Mouse (Mus musculus) hematopoietic stem cell, adult 5-6 weeks (primary cell): ENCODE measurements around the gene Gm32717. TPM values are rescaled to one million over a fixed set of nuclear protein-coding genes. Genes with fewer than 3 reads are reported as not detected.
A peak's percentile ranks its signal among the peaks of the same experiment; 100 is the strongest.
"Not testable (repeated sequence)": the region's sequence is repeated elsewhere in the genome, so short reads cannot be mapped to it uniquely, and the experiment has no call there.

Experiments used
- ATAC-seq, 2 experiments: fragments of 125-278 bp in 1 of 2; replicated peaks in 1 of 2; 2 replicates each; pipeline ENCODE4 v1.8.0; 2016 to 2017; ENCODE audit warnings: inconsistent platforms in 2 of 2, mild to moderate bottlenecking in 2 of 2, moderate number of reproducible peaks in 2 of 2, low read depth in 1 of 2, moderate TSS enrichment in 1 of 2; ENCODE audit not compliant: low FRiP score in 2 of 2, poor library complexity in 2 of 2, severe bottlenecking in 2 of 2, insufficient read depth in 1 of 2, low TSS enrichment in 1 of 2
- total RNA-seq: library from RNA; stranded (forward); fragments of 172-1452, 232-1000 nt; gene quantifications from 2 replicates; pipeline ENCODE4 v1.2.3, GENCODE M21; 2017

Gene Gm32717
- 0.05 and 0.13 TPM in 2 replicates for total RNA-seq

GRCm38 (mm10) chr10:118240680-118241079, at the start of gene Gm32717:
Gm32717 (minus strand) TSS chr10:118240780.
- ATAC-seq, result not testable (repeated sequence)

DNA sequence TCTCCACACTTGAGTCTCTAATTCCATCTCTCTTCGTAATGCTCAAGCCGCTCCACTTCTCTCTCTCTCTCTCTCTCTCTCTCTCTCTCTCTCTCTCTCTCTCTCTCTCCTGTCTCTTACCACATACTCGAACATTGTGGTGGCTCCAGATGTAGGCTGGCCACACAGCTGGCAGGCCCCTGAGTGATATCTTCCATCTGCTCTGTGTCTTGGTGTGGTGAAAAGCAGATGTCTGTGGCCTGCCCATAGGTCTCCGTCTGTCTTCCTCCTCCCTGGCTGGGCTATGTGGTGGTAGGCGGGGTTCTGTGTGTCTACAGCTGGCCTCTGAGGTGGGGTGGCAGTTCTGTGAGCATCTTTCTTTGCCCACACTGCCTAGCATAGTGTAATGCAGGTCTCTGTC, 42.4 kb upstream of the Gm32717 start:
- not testable (repeated sequence) for ATAC-seq

DNA sequence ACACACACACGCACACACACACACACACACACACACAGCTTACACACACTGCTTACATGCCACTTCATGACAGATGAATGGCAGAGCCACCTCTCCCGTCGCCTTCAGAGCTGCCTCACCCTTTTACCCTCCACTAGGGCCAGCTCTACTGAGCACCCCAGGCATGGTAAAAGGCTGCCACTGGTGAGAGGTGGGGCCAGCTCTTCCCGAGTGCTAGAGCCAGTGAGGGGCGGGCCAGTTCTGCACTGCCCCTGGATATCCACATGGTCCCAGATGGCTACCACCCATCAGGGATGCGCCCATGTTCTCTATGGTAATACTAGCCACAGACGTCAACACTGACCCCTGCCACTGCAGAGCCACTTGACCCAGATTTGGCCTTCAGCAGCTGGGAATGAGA, 42.0 kb upstream of the Gm32717 start:
- ATAC-seq, result not testable (repeated sequence)

DNA sequence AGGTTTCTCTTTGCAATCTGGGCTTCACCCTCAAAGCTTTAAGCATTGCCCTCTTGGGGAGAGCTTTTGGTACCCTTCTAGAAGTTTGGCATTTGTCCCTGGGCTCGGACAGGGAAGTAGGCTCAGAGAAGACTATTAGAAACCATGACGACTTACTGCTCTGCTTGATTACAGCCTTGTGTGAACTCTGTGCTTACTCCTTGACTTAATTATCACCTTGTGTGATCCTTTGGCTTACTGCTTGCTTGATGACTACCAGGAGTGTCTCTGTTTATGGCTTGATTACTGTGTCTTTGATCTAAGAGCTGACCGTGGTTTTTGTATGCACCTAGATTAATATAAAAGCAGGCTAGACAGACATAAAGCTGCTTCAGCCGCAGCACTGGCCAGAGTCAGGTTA, 37.5 kb upstream of the Gm32717 start:
- ATAC-seq, result not testable (repeated sequence)

DNA sequence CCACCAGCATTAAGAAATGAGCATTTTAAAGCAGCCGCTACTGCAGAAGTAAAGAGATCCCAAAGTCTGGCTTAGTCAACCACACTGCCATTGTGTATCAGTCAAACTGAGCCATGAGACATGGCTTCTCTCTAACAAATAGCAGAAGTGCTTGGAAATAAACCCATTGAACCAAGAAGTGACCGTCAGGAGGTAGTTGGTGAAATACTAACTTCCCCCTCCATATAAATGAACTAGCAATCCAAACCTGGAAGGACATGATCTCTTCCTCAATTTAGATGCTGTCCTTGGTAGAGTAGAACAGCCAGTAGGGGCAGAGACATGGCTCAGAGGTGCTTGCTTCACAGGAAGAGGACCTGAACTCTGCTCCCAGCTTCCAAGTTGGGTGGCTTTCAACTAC, 30.8 kb upstream of the Gm32717 start:
- not testable (repeated sequence) for ATAC-seq

DNA sequence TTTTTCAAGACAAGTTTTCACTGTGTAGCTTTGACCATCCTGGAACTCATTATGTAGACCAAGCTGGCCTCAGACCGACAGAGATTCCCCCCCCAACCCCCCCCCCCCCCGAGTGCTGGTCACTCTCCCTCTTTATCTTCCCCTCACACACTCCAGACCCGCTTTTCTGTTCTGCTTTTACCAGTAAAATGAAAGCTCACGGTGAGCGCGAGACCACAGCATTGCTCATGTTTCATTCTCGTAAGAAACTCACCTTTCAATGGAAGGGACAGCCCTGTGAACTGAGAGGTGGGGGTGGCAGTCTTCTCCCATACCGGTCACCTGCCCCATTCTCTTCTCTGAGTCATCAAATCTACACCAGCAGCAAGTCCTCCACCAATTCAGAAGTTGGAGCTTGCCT, 28.2 kb upstream of the Gm32717 start:
- ATAC-seq, result peak in 1 of 2 experiments; percentile 58; a peak in 2 of 4 replicates

GRCm38 (mm10) chr10:118258388-118258787, 17.8 kb upstream of the Gm32717 start, which contains the start of gene Gm32802:
Gm32802 (plus strand) TSS chr10:118258688.
- not testable (repeated sequence) for ATAC-seq

DNA sequence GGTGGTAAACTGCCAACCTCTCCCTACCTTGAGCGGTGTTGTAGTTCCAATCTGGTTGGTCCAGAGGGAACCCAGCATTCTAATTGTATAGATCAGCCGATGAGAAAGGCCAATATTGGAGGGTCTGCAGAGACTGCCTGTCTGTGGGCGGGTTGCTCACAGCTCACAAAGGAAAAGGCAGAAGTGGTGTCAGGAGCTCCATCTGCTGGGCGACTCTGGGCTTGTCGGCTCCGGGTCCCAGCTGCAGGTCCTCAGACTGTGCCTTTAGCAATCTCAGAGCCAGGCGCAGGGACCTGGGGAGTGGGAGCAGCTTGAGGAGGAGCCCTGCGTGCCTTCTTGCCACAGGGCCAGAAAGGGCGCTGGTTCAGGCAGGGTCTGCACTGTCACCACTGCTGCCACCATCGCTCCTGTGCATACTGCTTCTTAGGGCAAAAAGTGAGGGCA, 10.3 kb upstream of the Gm32717 start:
- no peak for ATAC-seq

DNA sequence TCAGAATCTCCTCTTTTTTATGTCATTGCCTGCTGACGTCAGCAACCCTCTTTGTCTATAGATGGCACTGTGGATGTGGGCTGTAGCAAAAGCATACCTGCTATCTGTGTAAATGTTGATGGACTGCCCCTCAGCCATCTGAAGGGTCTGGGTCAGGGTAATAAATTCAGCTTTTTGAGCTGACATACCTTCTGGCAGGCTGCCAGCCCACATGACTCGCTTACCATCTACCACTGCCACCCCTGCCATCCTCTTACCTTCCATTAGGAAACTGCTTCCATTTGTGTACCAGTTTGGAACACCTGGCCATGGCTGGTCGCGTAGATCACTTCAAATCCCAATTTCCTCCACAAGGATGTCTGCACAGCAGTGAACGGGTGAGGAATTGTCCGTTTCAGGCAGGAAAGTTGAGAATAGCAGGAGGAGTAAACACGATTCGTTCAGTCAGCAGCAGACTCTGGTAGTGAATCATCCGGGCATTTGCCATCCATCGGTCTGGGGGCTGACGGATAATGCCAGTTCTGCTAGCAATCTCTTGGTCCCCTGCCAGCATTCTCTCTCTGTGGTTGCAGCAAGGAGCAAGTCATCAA, 8.5 kb upstream of the Gm32717 start:
- not testable (repeated sequence) for ATAC-seq

GRCm38 (mm10) chr10:118232607-118233006, 8.0 kb downstream of the Gm32717 start:
- ATAC-seq, result not testable (repeated sequence)

DNA sequence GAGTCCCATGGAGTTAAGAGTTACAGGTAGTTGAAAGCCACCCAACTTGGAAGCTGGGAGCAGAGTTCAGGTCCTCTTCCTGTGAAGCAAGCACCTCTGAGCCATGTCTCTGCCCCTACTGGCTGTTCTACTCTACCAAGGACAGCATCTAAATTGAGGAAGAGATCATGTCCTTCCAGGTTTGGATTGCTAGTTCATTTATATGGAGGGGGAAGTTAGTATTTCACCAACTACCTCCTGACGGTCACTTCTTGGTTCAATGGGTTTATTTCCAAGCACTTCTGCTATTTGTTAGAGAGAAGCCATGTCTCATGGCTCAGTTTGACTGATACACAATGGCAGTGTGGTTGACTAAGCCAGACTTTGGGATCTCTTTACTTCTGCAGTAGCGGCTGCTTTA, 13.0 kb downstream of the Gm32717 start:
- ATAC-seq, result not testable (repeated sequence)

DNA sequence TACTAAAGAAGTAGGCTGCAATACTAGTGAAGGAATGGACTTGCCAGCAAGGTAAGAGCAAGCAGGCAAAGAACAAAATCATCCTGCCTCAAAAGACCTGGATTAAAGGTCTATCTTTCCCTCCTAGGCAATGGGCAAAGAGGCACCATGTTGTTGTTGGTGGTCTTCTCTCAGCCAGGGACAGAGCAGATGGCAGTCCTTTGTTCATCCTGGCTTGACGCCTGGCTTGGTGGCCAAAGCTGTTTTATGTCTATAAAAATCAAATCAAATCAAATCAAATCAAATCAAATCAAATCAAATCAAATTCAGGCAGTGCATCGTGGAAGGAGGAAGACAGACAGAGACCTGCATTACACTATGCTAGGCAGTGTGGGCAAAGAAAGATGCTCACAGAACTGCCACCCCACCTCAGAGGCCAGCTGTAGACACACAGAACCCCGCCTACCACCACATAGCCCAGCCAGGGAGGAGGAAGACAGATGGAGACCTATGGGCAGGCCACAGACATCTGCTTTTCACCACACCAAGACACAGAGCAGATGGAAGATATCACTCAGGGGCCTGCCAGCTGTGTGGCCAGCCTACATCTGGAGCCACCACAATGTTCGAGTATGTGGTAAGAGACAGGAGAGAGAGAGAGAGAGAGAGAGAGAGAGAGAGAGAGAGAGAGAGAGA, 24.7 kb downstream of the Gm32717 start:
- ATAC-seq, result not testable (repeated sequence)

DNA sequence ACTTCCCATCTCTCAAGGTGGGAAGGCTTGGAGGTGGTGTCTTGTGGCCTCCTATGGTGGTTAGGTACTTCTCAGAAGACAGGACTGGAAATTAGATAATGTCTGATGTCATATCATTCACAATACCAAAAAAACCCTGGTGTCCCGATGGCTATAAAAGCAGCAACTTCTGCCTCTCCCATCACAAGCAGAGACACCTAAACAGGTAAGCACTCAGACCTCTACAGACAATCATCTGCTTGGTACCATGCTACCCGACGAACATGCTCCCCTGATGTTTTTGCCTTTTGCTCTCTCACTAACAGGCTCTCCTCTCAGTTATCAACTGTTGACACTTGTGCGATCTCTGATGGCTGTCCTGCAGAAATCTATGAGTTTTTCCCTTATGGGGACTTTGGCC, 35.9 kb downstream of the Gm32717 start, which contains the start of gene Il22:
TSS of gene Il22 (plus strand) at position 301 of the 400 bp plus-strand sequence.
- ATAC-seq, result no peak

- peak; percentile 60 to 71 for ATAC-seq
Measured at GRCm38 (mm10) chr10:118195150-118195549, 45.4 kb downstream of the Gm32717 start.

Other genes with a start within 250 kb of the Gm32717 start
- gene Mdm1, start 99.0 kb downstream of the Gm32717 start, total RNA-seq, result 26.6 and 58.0 TPM in 2 replicates
- not detected in 2 replicates for gene Il22, start 35.8 kb downstream of the Gm32717 start, total RNA-seq
- 0.05 and 0.13 TPM in 2 replicates for gene Gm32802, start 17.9 kb upstream of the Gm32717 start, total RNA-seq
- not detected in 2 replicates for gene Iltifb, start 54.3 kb upstream of the Gm32717 start, total RNA-seq
- gene Gm9040, start 86.2 kb upstream of the Gm32717 start, total RNA-seq, result not detected in 2 replicates
- not detected in 2 replicates for gene Gm9044, start 91.6 kb upstream of the Gm32717 start, total RNA-seq
- gene Gm9045, start 97.1 kb upstream of the Gm32717 start, total RNA-seq, result not detected in 2 replicates
- not detected in 2 replicates for gene Gm9046, start 102.5 kb upstream of the Gm32717 start, total RNA-seq
- 0.10 TPM in 1 of 2 replicates, not detected in the other for gene Gm9048, start 107.9 kb upstream of the Gm32717 start, total RNA-seq
- not detected in 2 replicates for gene Gm9049, start 113.3 kb upstream of the Gm32717 start, total RNA-seq
- gene Ifng, start 200.3 kb upstream of the Gm32717 start, total RNA-seq, result 1.4 and 1.6 TPM in 2 replicates